Mouse (Mus musculus) liver, postnatal 0 days (tissue): Measurements from ENCODE around the gene Mrpl30. TPM values are rescaled to one million over a fixed set of nuclear protein-coding genes. Genes with fewer than 3 reads are reported as not detected.

Source experiments
- ATAC-seq: fragments of 200-750 bp; cut with Nextera tagmentation; 2 replicates; pipeline ENCODE4 v1.8.0; 2017; ENCODE audit warnings: mild to moderate bottlenecking, moderate library complexity
- DNase-seq: peaks from one replicate; pipeline ENCODE4 v3.0.0-alpha.2; 2016
- H3K27ac ChIP-seq: fragments of 300-500 bp; sonication (generic); 2 replicates; pipeline ENCODE4 v1.5.1; 2014; ENCODE audit warnings: antibody characterized with exemption, moderate library complexity, mild to moderate bottlenecking, low read depth
- H3K27me3 ChIP-seq: fragments of 300-500 bp; sonication (generic); 2 replicates; pipeline ENCODE4 v1.6.1; 2014; ENCODE audit warnings: low read length, control low read depth, mixed read lengths; ENCODE audit not compliant: insufficient read depth
- H3K36me3 ChIP-seq: fragments of 300-500 bp; sonication (generic); replicated peaks from 2 replicates; pipeline ENCODE4 v1.6.1; 2014; ENCODE audit warnings: mild to moderate bottlenecking, control low read depth, low read length, moderate library complexity, mixed read lengths; ENCODE audit not compliant: insufficient read depth
- H3K4me1 ChIP-seq: fragments of 300-500 bp; sonication (generic); 2 replicates; pipeline ENCODE4 v1.6.1; 2014; ENCODE audit warnings: antibody characterized with exemption, mild to moderate bottlenecking, control low read depth; ENCODE audit not compliant: insufficient read depth
- H3K4me2 ChIP-seq: fragments of 300-500 bp; sonication (generic); 2 replicates; pipeline ENCODE4 v1.6.1; 2014; ENCODE audit warnings: low read depth, mild to moderate bottlenecking, low read length, moderate library complexity, mixed read lengths
- H3K4me3 ChIP-seq: fragments of 300-500 bp; sonication (generic); 2 replicates; pipeline ENCODE4 v1.5.1; 2014; ENCODE audit warnings: low read depth, low read length
- H3K9ac ChIP-seq: fragments of 300-500 bp; sonication (generic); replicated peaks from 2 replicates; pipeline ENCODE4 v1.6.1; 2014; ENCODE audit warnings: mild to moderate bottlenecking, moderate library complexity
- H3K9me3 ChIP-seq: fragments of 300-500 bp; sonication (generic); 2 replicates; pipeline ENCODE4 v1.6.1; 2016; ENCODE audit warnings: mild to moderate bottlenecking, control low read depth, low read length, mixed read lengths
- CTCF ChIP-seq: sonication (generic); IDR thresholded peaks from 2 replicates; pipeline ENCODE4 v1.5.1; 2016; ENCODE audit warnings: antibody characterized with exemption, low read depth
- EP300 ChIP-seq: IDR thresholded peaks from 2 replicates; pipeline ENCODE4 v1.6.1; 2016; ENCODE audit warnings: antibody characterized with exemption, low read depth, mild to moderate bottlenecking
- WGBS: fragments of 180-500 bp; shearing (Covaris S2); extraction: QIAGEN DNeasy Blood & Tissue Kit; methylation state at CpG from one replicate; pipeline ENCODE4 v1.1.7; 2014; ENCODE audit not compliant: insufficient replicate concordance; 5-methylcytosine and 5-hydroxymethylcytosine counted together
- polyA plus RNA-seq: library from polyadenylated mRNA; unstranded; fragments of >200 nt; fragmentation: Nextera tagmentation; extraction: Ambion mirVana; gene quantifications from 2 replicates; pipeline ENCODE4 v1.2.1, GENCODE M21; 2015

The Mrpl30 gene
- polyA plus RNA-seq: 180 and 185 TPM in 2 replicates

GRCm38 (mm10) chr1:37890025-37890652, at the start of gene Mrpl30, which contains the start of gene Mitd1:
Gene Mrpl30 (plus strand): TSS chr1:37890477.
Gene Mitd1 (minus strand): TSS chr1:37890411.
- WGBS: under 1% methylated on average over 41 of the region's 41 CpGs
- Histone ChIP-seq H3K4me2 (peak within 1 kb of the TSS; percentile 78), H3K27me3 (no peaks in the 10 kb centered on the region), H3K27ac (peak within 1 kb of the TSS; percentile 88), H3K4me3 (peak within 1 kb of the TSS; percentile 80), H3K9ac (peak within 1 kb of the TSS; percentile 76), H3K4me1 (peaks cover 19% of the 10 kb centered on the region), H3K36me3 (peaks cover 13% of the 10 kb centered on the region), H3K9me3 (no peaks in the 10 kb centered on the region)
- DNase-seq (peak; percentile 92), ATAC-seq (peak; percentile 93)
- peak; percentile 68 for TF ChIP-seq EP300
- TF ChIP-seq CTCF: no peak

- WGBS: 76% methylated on average over 8 of the region's 8 CpGs
- no peaks in the 10 kb centered on the region for H3K9me3 ChIP-seq
- no peak for ATAC-seq
Observed at GRCm38 (mm10) chr1:37846878-37847277, 43.4 kb upstream of the Mrpl30 start.

GRCm38 (mm10) chr1:37850696-37851095, 39.6 kb upstream of the Mrpl30 start:
- Histone ChIP-seq H3K4me2 (no peak overlapping the region), H3K9ac (no peak overlapping the region), H3K27me3 (no peaks in the 10 kb centered on the region), H3K36me3 (no peaks in the 10 kb centered on the region), H3K4me1 (no peaks in the 10 kb centered on the region), H3K4me3 (no peak overlapping the region), H3K9me3 (no peaks in the 10 kb centered on the region), H3K27ac (no peak overlapping the region)
- DNase-seq: no peak
- WGBS: 54% methylated on average over 2 of the region's 2 CpGs
- TF ChIP-seq CTCF: no peak
- TF ChIP-seq EP300: no peak
- ATAC-seq: no peak

More at GRCm38 (mm10) chr1:37846878-37847277, 43.4 kb upstream of the Mrpl30 start:
- no peak overlapping the region for H3K9ac ChIP-seq
- no peaks in the 10 kb centered on the region for H3K4me1 ChIP-seq
- no peak overlapping the region for H3K27ac ChIP-seq
- TF ChIP-seq CTCF (no peak), EP300 (no peak)
- H3K4me3 ChIP-seq: no peak overlapping the region
- no peak overlapping the region for H3K4me2 ChIP-seq
- no peaks in the 10 kb centered on the region for H3K27me3 ChIP-seq
- no peaks in the 10 kb centered on the region for H3K36me3 ChIP-seq
- no peak for DNase-seq

- Histone ChIP-seq H3K27me3 (no peaks in the 10 kb centered on the region), H3K4me3 (peak overlapping the region; percentile 67), H3K36me3 (no peaks in the 10 kb centered on the region), H3K9ac (peak overlapping the region; percentile 75), H3K4me2 (peak overlapping the region; percentile 91), H3K27ac (peak overlapping the region; percentile 78), H3K9me3 (no peaks in the 10 kb centered on the region), H3K4me1 (peaks cover 7% of the 10 kb centered on the region)
- ATAC-seq (peak; percentile 96), DNase-seq (peak; percentile 100)
- WGBS: under 1% methylated on average over 85 of the region's 90 CpGs
- TF ChIP-seq EP300 (no peak), CTCF (peak; percentile 69)
Observed at GRCm38 (mm10) chr1:37864511-37865400, 25.5 kb upstream of the Mrpl30 start.

GRCm38 (mm10) chr1:37865401-37866215, 24.7 kb upstream of the Mrpl30 start:
- 10% methylated on average over 23 of the region's 23 CpGs for WGBS
- ATAC-seq (no peak), DNase-seq (no peak)
- Histone ChIP-seq H3K9me3 (no peaks in the 10 kb centered on the region), H3K36me3 (no peaks in the 10 kb centered on the region), H3K4me1 (peaks cover 7% of the 10 kb centered on the region), H3K27me3 (no peaks in the 10 kb centered on the region), H3K9ac (peak overlapping the region; percentile 75), H3K27ac (peak overlapping the region; percentile 78), H3K4me3 (peak overlapping the region; percentile 67), H3K4me2 (peak overlapping the region; percentile 91)
- TF ChIP-seq EP300: no peak
- no peak for TF ChIP-seq CTCF

- Histone ChIP-seq H3K9ac (peak within 1 kb of the TSS; percentile 75), H3K27me3 (no peaks in the 10 kb centered on the region), H3K4me3 (peak within 1 kb of the TSS; percentile 67), H3K9me3 (no peaks in the 10 kb centered on the region), H3K4me1 (peaks cover 7% of the 10 kb centered on the region), H3K4me2 (peak within 1 kb of the TSS; percentile 91), H3K36me3 (no peaks in the 10 kb centered on the region), H3K27ac (peak within 1 kb of the TSS; percentile 78)
- ATAC-seq: no peak
- DNase-seq: no peak
- 85% methylated on average over 6 of the region's 6 CpGs for WGBS
- TF ChIP-seq CTCF: no peak
- no peak for TF ChIP-seq EP300
Observed at GRCm38 (mm10) chr1:37866286-37866685, 24.0 kb upstream of the Mrpl30 start, which contains the start of gene Tsga10. Gene Tsga10 (minus strand): TSS chr1:37866429.
